In genomic region chr2:79231056-79231949, GRCm38 (mm10) we compare ENCODE assay signal across 22 mouse cellular contexts. TPM values are rescaled to one million over a fixed set of nuclear protein-coding genes. Genes with fewer than 3 reads are reported as not detected.
DNase-seq lines count a peak whose midpoint lies in the region; ATAC-seq lines count a peak whose summit lies in the region.
"Had no signal": no experiment of that assay in that cellular context is flagged by ENCODE, and none has a peak within 500 bp of the region (broad histone marks: within the 10 kb centered on the region; RNA-seq: fewer than 3 reads in every experiment).

No protein-coding gene starts in this region.

- H3K27ac ChIP-seq in heart, embryonic 16.5 days (ENCODE audit: low read length), result no peak overlapping the region
- no peak overlapping the region for H3K27ac ChIP-seq in liver, embryonic 11.5 days (ENCODE audit: low read depth, low read length)
- H3K27ac ChIP-seq: gastrocnemius, adult 2 months; heart, embryonic 13.5 days; hindbrain, embryonic 14.5 days; kidney, embryonic 15.5 days; midbrain, embryonic 12.5 days had no signal

- no peaks in the 10 kb centered on the region for H3K27me3 ChIP-seq in heart, embryonic 16.5 days (ENCODE audit: control insufficient read depth, insufficient read depth, low read length)
- no peaks in the 10 kb centered on the region for H3K27me3 ChIP-seq in liver, embryonic 11.5 days (replicated peaks; ENCODE audit: control insufficient read depth, insufficient read depth, low read length)
- H3K27me3 ChIP-seq: heart, embryonic 13.5 days; kidney, embryonic 15.5 days; midbrain, embryonic 12.5 days had no signal

- no peak overlapping the region for H3K4me3 ChIP-seq in heart, embryonic 16.5 days (ENCODE audit: low read length)
- H3K4me3 ChIP-seq in liver, embryonic 11.5 days (ENCODE audit: low read depth, low read length), result no peak overlapping the region
- H3K4me3 ChIP-seq: gastrocnemius, adult 2 months; heart, embryonic 13.5 days; kidney, embryonic 15.5 days; midbrain, embryonic 12.5 days had no signal

- no peak overlapping the region for H3K4me2 ChIP-seq in heart, embryonic 16.5 days (ENCODE audit: low read depth, low read length)
- no peak overlapping the region for H3K4me2 ChIP-seq in liver, embryonic 11.5 days
- H3K4me2 ChIP-seq: heart, embryonic 13.5 days; hindbrain, embryonic 14.5 days; kidney, embryonic 15.5 days; midbrain, embryonic 12.5 days had no signal

- H3K36me3 ChIP-seq in heart, embryonic 16.5 days (ENCODE audit: control insufficient read depth, insufficient read depth), result no peaks in the 10 kb centered on the region
- H3K36me3 ChIP-seq in liver, embryonic 11.5 days (ENCODE audit: control insufficient read depth, insufficient read depth, low read length), result no peaks in the 10 kb centered on the region
- H3K36me3 ChIP-seq: heart, embryonic 13.5 days; kidney, embryonic 15.5 days; midbrain, embryonic 12.5 days had no signal

- 87% methylated on average over 4 of the region's 4 CpGs for WGBS in heart, embryonic 16.5 days
- WGBS in liver, embryonic 11.5 days, result 84% methylated on average over 4 of the region's 4 CpGs

- no peak for DNase-seq in heart, adult 8-10 months (ENCODE audit: low spot score)
- peak; percentile 54 for DNase-seq in CD4-positive, CD25-positive, alpha-beta regulatory T cell, adult 2 months (ENCODE audit: low read depth, low spot score)
- DNase-seq in thymus, postnatal 0 days (ENCODE audit: low spot score), result peak; percentile 71
- no peak for DNase-seq in embryo, embryonic 11 days
- DNase-seq in lung, postnatal 14 days, result no peak
- no peak for DNase-seq in liver, embryonic 11.5 days (ENCODE audit: low spot score)
- DNase-seq: adrenal gland, postnatal 14 days; cerebellum, adult 11 months; cerebellum, postnatal 10 days; gastrocnemius, adult 2 months; heart, postnatal 36 days; kidney, postnatal 4 days; lung, postnatal 4 days; retina, postnatal 1 day; right cerebral cortex, postnatal 4 days had no signal

- no peak overlapping the region for H3K9ac ChIP-seq in heart, embryonic 16.5 days (ENCODE audit: low read length)
- no peak overlapping the region for H3K9ac ChIP-seq in liver, embryonic 11.5 days (ENCODE audit: low read depth, low read length)
- H3K9ac ChIP-seq: heart, embryonic 13.5 days; hindbrain, embryonic 14.5 days; kidney, embryonic 15.5 days; midbrain, embryonic 12.5 days had no signal

- peaks cover 3% of the 10 kb centered on the region; the same call in 1 of the 2 replicates for H3K9me3 ChIP-seq in heart, embryonic 16.5 days (replicated peaks; ENCODE audit: control insufficient read depth, low read length)
- no peaks in the 10 kb centered on the region for H3K9me3 ChIP-seq in liver, embryonic 11.5 days (ENCODE audit: control insufficient read depth, low read length)
- H3K9me3 ChIP-seq: heart, embryonic 13.5 days; kidney, embryonic 15.5 days; midbrain, embryonic 12.5 days had no signal

- peak; percentile 49; the same call in 1 of the 2 replicates for ATAC-seq in heart, embryonic 16.5 days (replicated peaks; ENCODE audit: extremely low read depth, insufficient read depth, low FRiP score)
- ATAC-seq in inflammation-experienced regulatory T-cells, adult 6 months, result peak; percentile 80
- ATAC-seq in liver, embryonic 11.5 days (replicated peaks; ENCODE audit: low FRiP score), result no peak
- ATAC-seq: intestine, embryonic 16.5 days had no signal

- H3K4me1 ChIP-seq in heart, embryonic 16.5 days (ENCODE audit: control insufficient read depth, insufficient read depth, low read length), result no peaks in the 10 kb centered on the region
- 0 out of 2 replicates have a peak, but pooled peaks cover 4% of the 10 kb centered on the region for H3K4me1 ChIP-seq in liver, embryonic 11.5 days (replicated peaks; ENCODE audit: control insufficient read depth, insufficient read depth, low read length)
- H3K4me1 ChIP-seq: heart, embryonic 13.5 days; kidney, embryonic 15.5 days; midbrain, embryonic 12.5 days had no signal

RNA-seq across cellular contexts. Expression of gene Itga4, which starts 23.9 kb away (rescaled TPM):
- 4.0 and 7.5 TPM in 2 replicates for polyA plus RNA-seq in heart, embryonic 16.5 days (2015; fragmentation: Nextera tagmentation; extraction: Ambion mirVana)
- total RNA-seq in heart, adult 8-10 months (2022), result 1 to 10 TPM; 1.1 to 2.7 (median 1.3) TPM
- polyA plus RNA-seq in inflammation-experienced regulatory T-cells, adult 6 months (2017; shearing (Covaris generic)), result 100 to 1,000 TPM; 202 to 296 (median 279) TPM
- polyA plus RNA-seq in thymus, postnatal 0 days (2015; fragmentation: Nextera tagmentation; extraction: Ambion mirVana), result 20.3 and 24.6 TPM in 2 replicates
- 35.5 and 38.9 TPM in 2 replicates for polyA plus RNA-seq in liver, embryonic 11.5 days (2014; fragmentation: Nextera tagmentation; extraction: Ambion mirVana)

Comparison
In these comparisons a context has a peak if more than half of its experiments do, and no peak if none do; other contexts are left out.
1. DNase-seq: peak in CD4-positive, CD25-positive, alpha-beta regulatory T cell, adult 2 months (single experiment) and thymus, postnatal 0 days (single experiment); none in heart, adult 8-10 months (single experiment), embryo, embryonic 11 days (single experiment), lung, postnatal 14 days (single experiment) and liver, embryonic 11.5 days (single experiment).